Mouse (Mus musculus): ENCODE results near the gene Exoc6b.

Gene Exoc6b

GRCm38 (mm10) chr6:84976563-84976971 is 92.7 kb downstream of the Exoc6b start:
- peak; percentile 67 for DNase-seq (ENCODE audit: low spot score)

- no peak for DNase-seq (ENCODE audit: low spot score)
Observed at GRCm38 (mm10) chr6:84968531-84968930, 100.8 kb downstream of the Exoc6b start.

GRCm38 (mm10) chr6:84964729-84965415 is 104.4 kb downstream of the Exoc6b start:
- no peak for DNase-seq (ENCODE audit: low spot score)

GRCm38 (mm10) chr6:84963044-84963443 is 106.3 kb downstream of the Exoc6b start:
- DNase-seq (ENCODE audit: low spot score) = no peak

- DNase-seq (ENCODE audit: low spot score) = no peak
Observed at GRCm38 (mm10) chr6:84961763-84962162, 107.5 kb downstream of the Exoc6b start.

GRCm38 (mm10) chr6:84959520-84959919 is 109.8 kb downstream of the Exoc6b start:
- DNase-seq (ENCODE audit: low spot score) = no peak

GRCm38 (mm10) chr6:84951621-84952020 is 117.7 kb downstream of the Exoc6b start:
- DNase-seq (ENCODE audit: low spot score) = no peak

- no peak for DNase-seq (ENCODE audit: low spot score)
Observed at GRCm38 (mm10) chr6:84946569-84946968, 122.7 kb downstream of the Exoc6b start.

GRCm38 (mm10) chr6:84946106-84946505 is 123.2 kb downstream of the Exoc6b start:
- DNase-seq (ENCODE audit: low spot score) = no peak

- DNase-seq (ENCODE audit: low spot score) = peak; percentile 17
Observed at GRCm38 (mm10) chr6:84932953-84933921, 136.1 kb downstream of the Exoc6b start.

- peak; percentile 50 for DNase-seq (ENCODE audit: low spot score)
Observed at GRCm38 (mm10) chr6:84931051-84931450, 138.3 kb downstream of the Exoc6b start.

GRCm38 (mm10) chr6:84926066-84926465 is 143.2 kb downstream of the Exoc6b start:
- DNase-seq (ENCODE audit: low spot score) = peak; percentile 47

- DNase-seq (ENCODE audit: low spot score) = peak; percentile 20
Observed at GRCm38 (mm10) chr6:84923760-84924221, 145.5 kb downstream of the Exoc6b start.

GRCm38 (mm10) chr6:84916291-84916690 is 153.0 kb downstream of the Exoc6b start:
- peak; percentile 75 for DNase-seq (ENCODE audit: low spot score)

- DNase-seq (ENCODE audit: low spot score) = peak; percentile 71
Observed at GRCm38 (mm10) chr6:84912434-84912833, 156.9 kb downstream of the Exoc6b start.

- no peak for DNase-seq (ENCODE audit: low spot score)
Observed at GRCm38 (mm10) chr6:84899002-84899774, 170.1 kb downstream of the Exoc6b start.

- peak; percentile 43 for DNase-seq (ENCODE audit: low spot score)
Observed at GRCm38 (mm10) chr6:84893773-84894095, 175.6 kb downstream of the Exoc6b start.

GRCm38 (mm10) chr6:84892926-84893772 is 176.2 kb downstream of the Exoc6b start:
- DNase-seq (ENCODE audit: low spot score) = peak; percentile 24

GRCm38 (mm10) chr6:84886551-84886950 is 182.8 kb downstream of the Exoc6b start:
- DNase-seq (ENCODE audit: low spot score) = peak; percentile 6

GRCm38 (mm10) chr6:84885080-84885479 is 184.2 kb downstream of the Exoc6b start:
- DNase-seq (ENCODE audit: low spot score) = no peak

- no peak for DNase-seq (ENCODE audit: low spot score)
Observed at GRCm38 (mm10) chr6:84883720-84884119, 185.6 kb downstream of the Exoc6b start.
